Mouse (Mus musculus) liver, adult 2 months (tissue): ENCODE results near the gene Nadk2.

ENCODE experiments used
- CTCF ChIP-seq: fragments of 200-500 bp; IDR thresholded peaks from 2 replicates; pipeline ENCODE4 v1.5.1; 2011; ENCODE audit warnings: low read depth, low read length, control low read depth
- POLR2A ChIP-seq: fragments of 200-500 bp; IDR thresholded peaks from 2 replicates; pipeline ENCODE4 v1.6.1; 2011; ENCODE audit warnings: low read length, control low read depth; ENCODE audit not compliant: insufficient read depth; ENCODE audit errors: extremely low read depth

- TF ChIP-seq CTCF (no peak), POLR2A (no peak)
Measured at GRCm38 (mm10) chr15:9072630-9073029, 1.6 kb downstream of the Nadk2 start.
